Mouse (Mus musculus) C2C12 (cell line): ENCODE data around the gene Asl.

Source experiments
- CEBPB ChIP-seq: IDR thresholded peaks from one replicate; pipeline ENCODE4 v1.6.1; 2011; ENCODE audit warnings: low read depth, mild to moderate bottlenecking, control low read depth, moderate library complexity
- CTCF ChIP-seq: IDR thresholded peaks from one replicate; pipeline ENCODE4 v1.5.1; 2011; ENCODE audit not compliant: control insufficient read depth, insufficient read depth, insufficient read length
- MAX ChIP-seq: IDR thresholded peaks from one replicate; pipeline ENCODE4 v1.6.1; 2011; ENCODE audit warnings: mild to moderate bottlenecking, control low read depth
- MYOD1 ChIP-seq: IDR thresholded peaks from one replicate; pipeline ENCODE4 v1.6.1; 2011; ENCODE audit warnings: low read depth; ENCODE audit not compliant: control insufficient read depth, insufficient read length
- MYOG ChIP-seq: IDR thresholded peaks from one replicate; pipeline ENCODE4 v1.6.1; 2011; ENCODE audit not compliant: control insufficient read depth, insufficient read length; ENCODE audit errors: extremely low read depth
- USF1 ChIP-seq: IDR thresholded peaks from one replicate; pipeline ENCODE4 v1.6.1; 2011; ENCODE audit warnings: low read depth, mild to moderate bottlenecking, control low read depth, moderate library complexity

GRCm38 (mm10) chr5:129994989-129995388, 34.1 kb downstream of the Asl start:
- TF ChIP-seq CTCF (no peak), MAX (no peak), CEBPB (no peak), USF1 (no peak), MYOG (no peak), MYOD1 (no peak)
